Mouse (Mus musculus) kidney, postnatal 36 days (tissue): ENCODE results near the gene Ppp1r9a.
A peak's percentile ranks its signal among the peaks of the same experiment; 100 is the strongest.

Experiments used
- DNase-seq, 2 experiments: peaks; one replicate each; pipeline ENCODE4 v3.0.0; 2021 to 2022; ENCODE audit warnings: mixed read lengths in 2 of 2

Ppp1r9a gene

DNA sequence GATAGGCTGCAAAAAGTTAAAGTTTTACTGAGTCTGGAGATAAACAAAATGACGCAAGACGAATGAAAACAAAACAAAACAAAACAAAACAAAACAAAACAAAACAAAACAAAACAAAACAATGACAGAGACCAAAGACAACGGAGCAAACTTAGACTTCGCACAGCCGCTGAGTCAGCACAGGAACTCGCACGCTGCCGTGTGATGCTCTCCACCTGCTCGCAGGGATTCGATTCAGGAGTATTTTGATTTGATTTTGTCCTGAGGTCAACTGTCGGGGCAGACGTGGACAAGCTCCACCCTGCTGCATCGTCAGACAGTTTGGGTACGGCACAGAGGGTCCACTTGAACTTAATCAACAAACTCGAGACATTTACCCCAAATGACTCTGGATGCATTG lies 105.9 kb downstream of the Ppp1r9a start:
- DNase-seq = peak in 1 of 2 experiments; percentile 17

DNA sequence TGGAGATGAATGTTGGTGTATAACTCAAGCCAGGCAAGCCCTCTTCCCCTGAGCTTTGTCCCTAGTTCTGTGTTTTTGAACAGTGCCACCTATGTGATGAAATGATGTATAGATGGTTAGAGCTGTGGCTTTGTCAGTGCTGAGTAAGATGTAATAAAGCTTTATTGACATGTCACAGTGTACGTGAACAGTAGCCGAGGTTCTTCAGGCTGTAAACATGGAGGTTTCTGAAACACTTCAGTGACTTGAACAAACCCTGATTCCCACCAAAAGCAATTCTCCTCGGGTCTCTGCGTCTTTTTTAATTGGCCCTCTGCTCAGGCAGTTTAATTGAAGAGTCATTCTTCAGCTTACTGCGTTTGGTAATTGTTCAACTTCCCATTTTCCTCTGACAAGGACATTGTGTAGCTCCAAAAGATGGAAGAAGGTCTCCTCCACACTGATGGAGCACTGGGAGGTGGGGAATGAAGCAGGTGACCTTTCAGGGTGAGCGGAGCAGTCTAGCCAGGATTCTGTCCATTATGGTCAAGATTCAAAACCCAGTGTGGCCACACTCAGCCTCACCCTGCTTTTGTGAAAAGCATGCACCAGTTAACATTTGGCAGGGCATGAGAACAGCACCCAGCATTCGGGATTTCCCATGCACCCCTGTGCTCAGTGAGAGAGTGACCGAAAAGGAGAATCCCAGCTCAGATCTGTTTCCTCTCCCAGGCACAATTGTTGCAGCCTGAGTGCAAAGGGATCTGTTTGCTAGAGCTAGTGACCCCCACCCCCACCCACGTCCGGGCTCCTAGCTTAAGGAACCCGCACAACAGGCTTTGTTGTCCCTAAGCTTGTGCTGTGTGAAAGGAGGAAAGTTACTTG lies 108.1 kb downstream of the Ppp1r9a start:
- no peak for DNase-seq

DNA sequence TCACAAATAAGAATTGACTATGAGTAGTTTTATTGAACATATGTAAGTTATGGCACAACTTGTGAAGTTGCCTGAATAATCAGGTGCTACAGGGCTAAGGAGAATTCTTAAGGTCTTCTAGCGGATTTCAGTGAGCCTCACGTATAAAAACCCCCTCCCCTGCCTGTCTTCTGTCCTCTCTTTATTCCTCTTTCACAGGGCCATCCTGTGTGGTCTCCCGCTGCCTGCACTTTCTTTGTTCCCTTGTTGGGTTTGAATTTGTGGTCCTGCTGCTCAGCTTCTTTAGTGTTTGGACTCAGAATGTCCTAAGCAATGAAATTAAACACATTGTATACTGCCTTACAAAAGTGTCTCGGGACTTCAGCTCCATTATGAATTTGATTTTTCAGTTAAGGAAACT lies 110.1 kb downstream of the Ppp1r9a start:
- no peak for DNase-seq

DNA sequence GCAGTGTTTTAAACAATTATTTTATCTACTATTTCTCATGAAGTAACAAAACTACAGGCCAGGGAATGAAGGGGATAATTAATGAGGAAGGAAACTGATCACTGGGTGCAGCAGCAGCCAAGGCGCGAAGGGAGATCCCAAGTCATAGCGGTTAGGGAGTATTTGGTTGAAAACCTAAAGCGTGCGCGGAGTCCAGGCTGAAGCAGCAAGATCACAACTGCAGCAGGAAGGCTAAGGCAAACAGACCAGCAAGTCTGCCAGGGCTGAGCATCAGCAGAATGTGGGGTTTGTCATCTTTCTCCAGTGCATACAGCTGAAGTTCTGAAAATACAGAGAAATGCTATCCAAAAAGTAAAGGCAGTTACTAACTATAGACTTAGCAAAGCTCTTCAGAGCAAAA lies 111.8 kb downstream of the Ppp1r9a start:
- no peak for DNase-seq

DNA sequence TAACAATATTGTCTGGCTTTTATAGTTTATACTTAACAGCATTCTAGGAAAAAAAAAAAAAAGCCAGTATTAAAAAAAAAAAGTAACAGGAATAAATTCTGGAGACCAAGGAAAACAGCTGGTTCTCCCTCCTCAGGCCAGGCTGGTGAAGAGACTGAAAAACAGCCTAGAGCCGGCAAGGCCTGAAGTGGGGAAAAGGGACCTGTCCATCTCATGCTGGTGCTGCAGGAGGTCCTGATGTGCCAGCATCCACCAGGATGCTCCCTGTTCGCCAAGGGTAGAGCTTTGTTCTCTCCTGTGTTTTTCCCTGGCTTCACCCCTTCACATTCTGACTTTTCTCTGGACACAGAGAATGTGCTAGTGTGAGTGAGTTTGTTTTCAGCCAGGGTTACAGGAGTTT lies 112.5 kb downstream of the Ppp1r9a start:
- DNase-seq = no peak

DNA sequence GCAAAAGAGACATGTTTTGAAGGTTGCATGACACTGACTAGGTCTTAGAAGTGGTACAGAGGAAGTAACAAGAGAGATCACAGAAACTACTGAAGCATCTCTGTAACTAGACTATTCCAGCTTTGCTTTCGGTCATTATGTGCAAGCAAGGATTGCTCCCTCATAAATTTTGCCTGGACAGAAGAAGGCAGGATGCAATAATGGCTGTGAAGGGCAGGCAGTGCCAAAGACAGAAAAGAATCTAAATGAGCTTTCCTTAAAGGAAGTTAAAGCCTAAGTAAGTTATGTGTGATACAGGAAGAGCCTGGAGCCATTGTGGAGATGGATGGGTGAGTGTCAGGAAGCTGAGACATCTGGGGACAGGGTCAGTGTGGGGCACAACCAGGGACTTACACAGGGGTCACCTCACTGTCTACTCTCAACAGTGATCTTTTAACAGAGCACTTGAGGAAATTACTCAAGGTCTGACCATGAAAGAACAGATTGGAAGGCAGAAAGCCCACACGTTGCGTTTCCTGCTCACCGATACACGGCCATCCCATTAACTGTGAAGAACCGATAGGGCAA lies 115.3 kb downstream of the Ppp1r9a start:
- DNase-seq = no peak

DNA sequence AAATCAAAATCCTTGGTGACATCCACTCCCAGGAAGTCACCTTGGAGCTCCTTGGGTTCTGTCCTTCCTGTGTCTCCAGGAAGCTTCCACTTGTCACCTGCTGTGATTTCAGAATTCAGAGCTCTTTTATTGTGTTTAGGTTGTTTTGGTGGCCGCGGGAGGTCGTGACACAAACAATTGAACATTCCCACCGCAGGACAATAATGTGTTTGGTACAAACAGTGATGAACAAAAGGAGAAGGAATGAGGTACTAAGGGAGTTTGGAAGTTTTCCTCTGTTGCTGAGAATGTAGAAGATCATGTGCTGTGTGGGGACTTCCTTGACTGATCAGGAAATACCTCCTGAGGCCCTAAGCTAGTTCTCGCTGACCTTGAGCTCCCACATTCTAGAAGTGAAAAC lies 116.5 kb downstream of the Ppp1r9a start:
- DNase-seq = peak; percentile 14 to 17

DNA sequence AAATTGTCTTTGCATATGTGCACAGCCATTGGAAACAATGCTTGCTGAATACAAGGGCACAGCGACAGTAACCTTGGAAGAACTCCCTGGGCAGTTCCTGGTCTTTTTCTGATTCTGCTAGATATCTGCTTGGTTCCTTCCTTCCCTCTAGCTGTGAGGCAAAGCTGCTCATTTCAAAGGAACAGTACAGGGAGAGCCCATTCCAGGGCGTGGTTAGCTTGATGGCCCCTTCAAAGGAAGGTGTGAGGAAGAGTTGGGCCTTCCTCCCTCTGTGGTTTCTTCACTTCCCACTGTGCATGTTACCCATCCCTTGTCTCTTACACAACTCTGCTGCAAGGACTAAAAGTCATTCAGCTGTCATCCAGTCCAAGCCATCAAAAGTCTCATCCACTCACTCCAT lies 117.3 kb downstream of the Ppp1r9a start:
- DNase-seq = no peak

DNA sequence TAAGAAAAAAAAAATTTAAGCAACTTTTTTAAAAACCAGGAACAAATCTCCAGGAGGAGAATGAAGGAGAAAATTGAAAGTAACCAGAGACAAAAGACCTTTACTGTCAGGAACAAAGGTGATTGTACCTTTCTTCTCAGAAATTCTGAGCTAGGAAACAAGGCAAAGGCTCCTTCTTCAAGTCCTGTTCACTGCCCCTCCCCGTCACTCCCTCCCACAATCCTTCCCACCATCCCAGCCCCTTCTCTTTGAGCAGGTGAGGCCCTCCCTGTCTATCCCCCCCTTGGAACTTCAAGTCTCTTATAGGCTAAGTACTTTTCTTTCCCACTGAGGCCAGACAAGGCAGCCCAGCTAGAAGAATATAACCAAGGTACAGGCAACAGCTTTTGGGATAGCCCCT lies 117.8 kb downstream of the Ppp1r9a start:
- no peak for DNase-seq

DNA sequence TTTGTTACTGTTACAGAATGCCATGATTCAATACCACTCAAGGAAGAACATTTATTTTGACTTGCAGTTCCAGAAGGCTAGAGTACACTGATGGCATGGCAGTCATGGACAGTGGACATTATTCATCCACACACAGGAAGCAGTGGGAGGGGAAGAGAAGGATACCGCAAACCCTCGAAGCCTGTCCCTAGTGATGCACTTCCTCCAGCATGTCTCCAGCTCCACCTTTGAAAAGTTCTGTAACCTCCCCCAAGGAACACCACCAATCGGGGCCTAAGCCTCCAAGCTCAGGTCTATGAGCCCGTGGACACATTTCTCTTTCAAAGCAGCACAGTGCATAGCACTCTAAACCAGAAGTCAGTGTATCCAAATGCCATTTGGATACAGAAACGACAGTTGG lies 120.0 kb downstream of the Ppp1r9a start:
- DNase-seq = no peak

DNA sequence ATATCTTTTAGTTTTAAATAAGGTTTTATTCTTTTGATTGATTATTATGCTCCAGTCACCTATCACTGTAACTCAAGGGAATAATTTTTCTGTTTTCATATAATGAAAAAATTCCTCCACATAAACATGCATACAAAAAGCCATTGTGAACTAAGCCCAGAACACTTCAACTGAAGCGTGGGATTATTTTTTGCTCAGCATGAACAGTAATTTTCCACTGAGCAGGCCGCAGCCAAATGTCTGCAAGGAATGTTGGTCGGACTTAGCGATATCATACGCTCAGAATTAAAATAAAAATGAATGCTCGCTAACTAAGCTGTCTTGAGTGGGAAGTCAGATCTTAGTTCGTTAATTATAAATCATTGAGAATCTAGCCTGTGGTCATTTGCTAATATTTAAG lies 122.2 kb downstream of the Ppp1r9a start:
- no peak for DNase-seq

DNA sequence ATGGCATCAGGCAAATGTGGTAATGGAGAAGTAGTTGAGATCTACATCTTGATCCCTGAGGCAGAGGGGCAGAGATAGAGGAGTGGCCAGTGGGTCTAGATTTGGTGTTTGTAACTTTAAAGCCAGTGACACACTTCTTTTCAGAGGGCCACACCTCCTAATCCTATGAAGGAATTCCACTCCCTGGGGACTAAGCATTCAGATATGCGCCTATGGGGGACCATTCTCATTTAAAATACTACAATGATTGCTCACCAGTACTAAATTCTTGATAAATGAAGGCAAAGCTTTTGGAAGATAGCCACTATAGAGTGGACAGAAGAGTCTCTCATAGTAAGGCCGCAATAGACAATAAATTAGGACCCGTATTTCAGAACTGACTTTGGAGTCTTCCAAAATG lies 124.1 kb downstream of the Ppp1r9a start:
- DNase-seq = no peak

DNA sequence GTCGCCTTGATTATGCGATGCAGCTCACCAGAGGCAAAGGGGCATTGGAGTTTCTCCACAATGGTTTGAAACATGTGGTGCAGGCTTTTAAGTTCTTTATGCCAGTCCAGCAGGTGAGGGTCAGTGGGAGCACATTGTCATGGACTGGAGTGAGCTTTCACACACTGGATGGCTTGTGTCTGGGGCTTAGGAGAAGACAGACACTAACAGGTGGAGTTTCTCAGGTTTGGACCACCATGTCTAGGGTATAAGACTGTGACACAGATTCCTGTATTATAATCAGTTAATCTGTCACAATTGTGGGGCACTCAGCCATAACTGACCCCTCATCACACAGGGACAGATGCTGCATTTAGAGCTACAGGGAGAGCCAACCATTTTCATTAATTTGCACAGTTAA lies 124.5 kb downstream of the Ppp1r9a start:
- no peak for DNase-seq

DNA sequence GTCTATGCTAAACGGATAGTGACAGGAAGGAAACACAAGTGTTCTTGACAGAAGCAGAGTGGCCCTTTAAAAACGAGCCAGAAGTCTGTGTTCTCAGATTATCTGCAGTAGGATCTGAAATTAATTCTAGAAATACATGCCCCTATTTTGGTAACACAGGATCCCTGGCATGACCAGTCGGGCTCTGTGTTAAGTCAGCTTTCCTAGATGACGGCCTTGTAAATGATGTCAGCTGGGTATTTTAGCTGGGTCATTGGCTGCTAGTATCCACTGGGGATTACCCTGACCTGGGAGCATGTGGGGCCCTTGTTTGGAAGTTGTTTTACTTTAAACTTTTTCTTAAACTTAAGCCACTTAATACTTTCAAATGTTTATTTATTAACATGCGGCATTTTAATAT lies 125.1 kb downstream of the Ppp1r9a start:
- DNase-seq = no peak

DNA sequence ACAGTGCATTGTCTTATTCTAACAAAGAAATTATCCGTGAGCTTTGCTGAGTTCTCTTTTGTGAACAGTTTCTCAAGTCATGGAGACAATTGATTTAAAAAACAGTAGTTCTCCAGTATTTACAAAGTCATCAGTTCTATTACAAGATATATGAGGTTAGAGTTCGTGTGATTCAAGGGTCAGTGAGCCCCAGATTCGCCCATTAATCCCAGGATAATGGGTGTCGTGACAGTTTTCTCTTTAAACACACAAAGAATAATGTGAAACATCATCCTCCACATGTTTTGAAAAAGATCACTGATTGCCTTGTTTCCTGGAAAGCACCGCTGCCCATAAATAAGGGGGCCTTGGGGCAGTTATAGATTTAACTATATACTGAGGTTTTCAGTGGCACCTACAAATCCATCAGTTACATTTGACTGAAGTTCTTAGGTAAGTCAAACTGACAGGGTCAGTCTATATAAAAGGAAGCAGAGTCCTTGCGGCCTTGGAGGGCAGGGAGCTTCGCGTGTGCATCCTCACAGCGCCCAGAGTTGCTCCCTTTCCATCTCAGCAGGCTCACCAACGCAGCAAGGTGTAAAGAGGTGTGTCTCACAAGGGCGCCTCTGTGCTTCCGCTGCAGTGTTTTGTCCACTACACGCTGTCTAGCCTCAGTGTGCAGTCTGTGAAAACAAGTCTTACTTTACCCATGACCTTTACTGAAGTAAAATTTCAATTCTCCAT lies 126.6 kb downstream of the Ppp1r9a start:
- DNase-seq = no peak

DNA sequence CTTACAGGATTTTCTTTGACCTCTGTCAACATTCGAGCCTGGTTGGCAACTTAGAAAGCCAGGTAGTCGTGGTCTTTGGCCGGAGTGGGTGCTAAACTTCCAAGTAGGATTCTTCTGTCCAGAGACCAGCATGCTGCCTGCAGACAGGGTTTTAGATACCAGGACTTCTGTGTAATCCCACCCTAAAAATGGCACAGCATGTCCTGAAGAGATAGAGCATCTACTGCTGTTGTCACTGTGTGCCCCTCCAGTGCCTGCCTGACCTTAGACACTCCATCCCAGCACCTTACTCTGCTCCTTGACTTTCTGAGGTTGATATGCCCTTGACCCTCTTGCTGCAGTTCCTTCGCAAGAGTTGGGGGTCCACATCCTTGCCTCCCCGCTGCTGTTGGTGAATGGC lies 127.2 kb downstream of the Ppp1r9a start:
- DNase-seq = no peak

DNA sequence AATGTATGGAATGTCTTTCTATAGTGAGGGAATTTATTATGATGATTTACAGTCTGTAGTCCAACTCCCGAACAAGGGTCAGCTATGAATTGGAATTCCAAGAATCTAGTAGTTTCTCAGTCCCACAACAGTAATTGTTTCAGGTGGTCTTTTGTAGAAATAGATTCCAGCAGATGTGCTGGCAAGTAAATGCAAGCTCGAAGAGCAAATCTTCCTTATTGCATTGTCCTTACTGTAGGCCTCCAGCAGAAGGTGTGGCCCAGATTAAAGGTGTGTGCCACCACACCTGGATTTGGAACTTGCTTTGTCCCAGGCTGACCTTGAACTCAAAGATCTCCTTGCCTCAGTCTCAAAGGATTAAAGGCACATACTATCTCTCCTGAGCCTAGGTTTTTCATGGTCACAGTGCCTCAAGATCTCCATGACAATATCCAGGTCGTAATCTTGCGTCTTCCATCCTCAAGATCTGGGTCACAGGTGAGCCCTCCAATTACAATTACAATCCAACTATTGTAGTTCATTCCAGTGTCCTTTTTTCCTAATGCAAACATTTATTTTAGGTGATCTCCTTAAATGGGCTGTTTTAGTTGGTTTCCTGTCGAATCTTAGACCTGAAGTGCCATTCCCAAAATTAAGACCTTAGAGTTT lies 130.4 kb downstream of the Ppp1r9a start:
- DNase-seq = no peak

DNA sequence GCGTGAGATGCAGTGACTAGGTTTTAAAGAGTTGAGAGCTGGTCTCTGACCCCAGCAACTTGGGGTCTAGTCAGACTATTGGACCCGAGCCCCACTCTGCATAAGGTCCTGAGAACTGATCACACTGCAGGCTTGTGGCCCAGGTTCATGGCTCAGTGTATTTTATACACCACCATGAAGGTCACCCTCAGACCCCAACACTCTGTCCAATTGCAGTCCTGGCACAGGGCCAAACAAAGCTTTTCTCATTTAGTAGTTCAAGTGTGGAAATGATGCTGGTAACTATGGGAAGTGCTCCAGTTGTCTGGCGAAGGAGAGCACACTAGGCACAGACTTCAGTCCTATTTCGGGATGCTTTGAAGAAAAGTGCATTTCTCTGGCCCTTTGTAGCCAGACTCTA lies 134.5 kb downstream of the Ppp1r9a start:
- DNase-seq = peak in 1 of 2 experiments; percentile 18

DNA sequence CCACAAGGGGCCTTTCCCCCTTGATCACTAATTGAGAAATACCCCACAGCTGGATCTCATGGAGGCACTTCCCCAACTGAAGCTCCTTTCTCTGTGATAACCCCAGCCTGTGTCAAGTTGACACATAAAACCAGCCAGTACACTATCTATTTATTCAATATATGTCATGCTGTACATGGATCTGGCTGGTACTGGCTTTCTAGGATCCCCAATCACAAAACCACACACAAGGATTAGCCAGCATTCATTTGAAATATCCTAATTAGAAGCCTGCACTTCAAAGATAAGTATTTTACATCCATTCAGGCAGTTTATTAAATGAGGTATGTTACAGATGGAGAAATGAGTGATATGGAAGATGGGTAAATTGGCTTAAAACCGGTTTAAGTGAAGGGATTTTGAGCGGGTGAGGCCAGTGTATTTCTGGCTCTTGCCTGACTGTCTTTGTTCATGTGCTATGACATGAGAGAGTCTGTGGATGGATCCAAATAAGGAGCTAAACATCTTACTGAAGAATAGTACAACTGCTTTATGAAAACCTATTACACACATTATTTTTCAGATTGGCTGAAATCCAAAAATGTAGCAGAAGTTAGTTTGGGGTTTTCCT lies 135.5 kb downstream of the Ppp1r9a start:
- DNase-seq = no peak

DNA sequence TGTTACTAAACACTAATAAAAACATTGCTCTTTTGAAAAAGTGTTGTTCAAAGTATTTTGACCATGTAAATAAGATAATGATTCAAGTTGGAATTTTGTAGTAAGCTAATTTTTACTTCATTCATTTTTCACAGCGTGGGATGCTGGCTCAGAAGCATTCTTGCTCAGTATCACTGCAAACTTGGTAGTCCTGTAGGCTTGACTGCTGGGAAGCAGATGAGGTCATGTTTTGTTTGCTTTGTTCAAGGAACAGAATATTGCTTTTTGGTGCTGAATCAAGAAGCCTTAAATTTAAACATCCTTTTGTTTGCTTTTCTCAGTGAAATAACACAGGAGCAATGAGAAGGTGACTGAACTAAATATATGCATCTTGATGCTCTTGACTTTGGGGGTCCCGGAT lies 136.6 kb downstream of the Ppp1r9a start:
- no peak for DNase-seq

DNA sequence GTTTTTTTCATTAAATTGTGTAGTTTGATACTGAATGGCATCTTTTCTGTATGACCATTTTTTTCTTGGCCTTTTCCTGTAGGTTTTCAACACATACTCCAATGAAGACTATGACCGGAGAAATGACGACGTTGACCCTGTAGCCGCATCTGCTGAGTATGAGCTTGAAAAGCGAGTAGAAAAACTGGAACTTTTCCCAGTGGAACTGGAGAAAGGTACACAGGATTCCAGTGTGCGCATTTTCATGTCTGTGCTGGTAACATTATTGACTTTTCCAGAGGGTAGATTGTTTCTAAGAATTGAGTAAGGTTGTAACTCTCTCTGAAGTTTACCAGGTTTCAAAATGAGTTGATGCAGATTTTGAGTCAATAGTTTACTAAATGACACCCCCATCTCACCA lies 143.1 kb downstream of the Ppp1r9a start:
- DNase-seq = no peak

DNA sequence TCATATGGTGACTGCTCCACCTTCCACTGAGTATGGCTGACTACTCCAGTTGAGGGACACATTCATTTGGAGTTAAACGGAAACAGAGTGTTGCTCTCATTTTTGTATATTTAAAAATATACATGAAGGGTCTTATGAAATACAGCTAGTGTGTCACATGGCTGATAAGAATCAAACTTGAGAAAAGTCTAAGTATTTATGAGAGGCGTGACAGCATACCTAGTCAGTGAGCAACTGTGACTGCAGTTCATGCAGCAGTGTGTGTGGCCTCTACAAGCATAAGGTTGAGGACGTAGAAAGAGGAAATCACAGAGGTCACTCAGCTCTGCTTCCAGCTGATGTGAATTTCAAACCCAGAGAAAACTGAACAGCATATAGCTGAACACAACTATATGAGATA lies 145.3 kb downstream of the Ppp1r9a start:
- DNase-seq = no peak

DNA sequence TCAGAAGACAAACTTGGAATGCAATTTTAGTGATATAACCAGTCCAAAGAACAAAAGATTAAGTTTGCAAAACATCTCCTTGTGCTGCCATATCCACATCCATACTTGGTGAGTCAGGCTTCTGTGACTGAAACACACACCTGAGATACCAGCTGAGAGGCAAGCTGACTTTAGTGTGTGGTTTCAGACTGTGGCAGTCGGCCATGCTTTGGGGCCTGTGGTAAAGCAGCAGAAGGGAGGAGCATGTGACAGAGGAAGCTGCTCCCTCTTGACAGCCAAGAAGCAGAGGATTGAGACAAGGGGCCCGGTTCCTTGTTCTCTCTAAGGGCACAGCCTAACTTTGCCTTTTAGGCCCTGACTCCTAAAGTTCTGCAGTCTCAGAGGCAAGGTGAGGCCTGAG lies 149.6 kb downstream of the Ppp1r9a start:
- no peak for DNase-seq
